Mouse (Mus musculus): Measurements from ENCODE around the gene Mthfd1l. TPM values are rescaled to one million over a fixed set of nuclear protein-coding genes. Genes with fewer than 3 reads are reported as not detected.

The Mthfd1l gene
- polyA plus RNA-seq, 1 experiment = 53.6 TPM

- H3K9me3 ChIP-seq (replicated peaks; ENCODE audit: control insufficient read depth, insufficient read depth, low read length, poor library complexity, severe bottlenecking) = no peaks in the 10 kb centered on the region
- no peak overlapping the region for H3K9ac ChIP-seq (ENCODE audit: low read depth, poor library complexity, severe bottlenecking)
- H3K4me3 ChIP-seq (ENCODE audit: low read depth, low read length) = no peak overlapping the region
- TF ChIP-seq POLR2A (IDR thresholded peaks at IDR 0.05; ENCODE audit: insufficient read depth, low read length) = no peak
- TF ChIP-seq CTCF (IDR thresholded peaks at IDR 0.05; ENCODE audit: low read depth, low read length) = no peak
- no peak for TF ChIP-seq EP300 (IDR thresholded peaks at IDR 0.05; ENCODE audit: insufficient read depth, low read depth, low read length)
- H3K36me3 ChIP-seq (ENCODE audit: control insufficient read depth, insufficient read depth, low read length, poor library complexity, severe bottlenecking) = no peaks in the 10 kb centered on the region; the same call in 1 of the 2 replicates
- H3K27me3 ChIP-seq (ENCODE audit: control insufficient read depth, insufficient read depth, low read length, poor library complexity, severe bottlenecking) = no peaks in the 10 kb centered on the region
- H3K27ac ChIP-seq (ENCODE audit: insufficient read depth, low read length) = no peak overlapping the region
- no peaks in the 10 kb centered on the region for H3K4me1 ChIP-seq (ENCODE audit: control insufficient read depth, insufficient read depth, low read length)
These were observed 157.2 kb downstream of the Mthfd1l start for GRCm38 (mm10) chr10:4130034-4130607.

GRCm38 (mm10) chr10:4132735-4133134 lies 159.8 kb downstream of the Mthfd1l start:
- Histone ChIP-seq H3K27me3 (ENCODE audit: control insufficient read depth, insufficient read depth, low read length, poor library complexity, severe bottlenecking) (no peaks in the 10 kb centered on the region), H3K27ac (ENCODE audit: insufficient read depth, low read length) (no peak overlapping the region), H3K9ac (ENCODE audit: low read depth, poor library complexity, severe bottlenecking) (no peak overlapping the region), H3K4me1 (ENCODE audit: control insufficient read depth, insufficient read depth, low read length) (no peaks in the 10 kb centered on the region), H3K4me3 (ENCODE audit: low read depth, low read length) (no peak overlapping the region), H3K9me3 (replicated peaks; ENCODE audit: control insufficient read depth, insufficient read depth, low read length, poor library complexity, severe bottlenecking) (no peaks in the 10 kb centered on the region), H3K36me3 (ENCODE audit: control insufficient read depth, insufficient read depth, low read length, poor library complexity, severe bottlenecking) (no peaks in the 10 kb centered on the region; the same call in 1 of the 2 replicates)
- TF ChIP-seq EP300 (IDR thresholded peaks at IDR 0.05; ENCODE audit: insufficient read depth, low read depth, low read length) (no peak), CTCF (IDR thresholded peaks at IDR 0.05; ENCODE audit: low read depth, low read length) (no peak), POLR2A (IDR thresholded peaks at IDR 0.05; ENCODE audit: insufficient read depth, low read length) (no peak)

GRCm38 (mm10) chr10:4135100-4135764 lies 162.3 kb downstream of the Mthfd1l start:
- Histone ChIP-seq H3K36me3 (ENCODE audit: control insufficient read depth, insufficient read depth, low read length, poor library complexity, severe bottlenecking) (no peaks in the 10 kb centered on the region; the same call in 1 of the 2 replicates), H3K4me1 (ENCODE audit: control insufficient read depth, insufficient read depth, low read length) (no peaks in the 10 kb centered on the region), H3K9me3 (replicated peaks; ENCODE audit: control insufficient read depth, insufficient read depth, low read length, poor library complexity, severe bottlenecking) (no peaks in the 10 kb centered on the region), H3K4me3 (ENCODE audit: low read depth, low read length) (no peak overlapping the region), H3K27ac (ENCODE audit: insufficient read depth, low read length) (no peak overlapping the region), H3K9ac (ENCODE audit: low read depth, poor library complexity, severe bottlenecking) (no peak overlapping the region), H3K27me3 (ENCODE audit: control insufficient read depth, insufficient read depth, low read length, poor library complexity, severe bottlenecking) (no peaks in the 10 kb centered on the region)
- TF ChIP-seq POLR2A (IDR thresholded peaks at IDR 0.05; ENCODE audit: insufficient read depth, low read length) = no peak
- no peak for TF ChIP-seq EP300 (IDR thresholded peaks at IDR 0.05; ENCODE audit: insufficient read depth, low read depth, low read length)

- H3K27me3 ChIP-seq (ENCODE audit: control insufficient read depth, insufficient read depth, low read length, poor library complexity, severe bottlenecking) = no peaks in the 10 kb centered on the region
- 0 out of 2 replicates have a peak, but pooled peaks cover 2% of the 10 kb centered on the region for H3K36me3 ChIP-seq (ENCODE audit: control insufficient read depth, insufficient read depth, low read length, poor library complexity, severe bottlenecking)
- H3K4me1 ChIP-seq (ENCODE audit: control insufficient read depth, insufficient read depth, low read length) = peaks cover 6% of the 10 kb centered on the region
- H3K9ac ChIP-seq (ENCODE audit: low read depth, poor library complexity, severe bottlenecking) = no peak overlapping the region
- H3K4me3 ChIP-seq (ENCODE audit: low read depth, low read length) = no peak overlapping the region
- no peak for TF ChIP-seq CTCF (IDR thresholded peaks at IDR 0.05; ENCODE audit: low read depth, low read length)
- no peak for TF ChIP-seq POLR2A (IDR thresholded peaks at IDR 0.05; ENCODE audit: insufficient read depth, low read length)
- no peak for TF ChIP-seq EP300 (IDR thresholded peaks at IDR 0.05; ENCODE audit: insufficient read depth, low read depth, low read length)
- H3K9me3 ChIP-seq (replicated peaks; ENCODE audit: control insufficient read depth, insufficient read depth, low read length, poor library complexity, severe bottlenecking) = no peaks in the 10 kb centered on the region
- no peak overlapping the region for H3K27ac ChIP-seq (ENCODE audit: insufficient read depth, low read length)
These were observed 166.6 kb downstream of the Mthfd1l start for GRCm38 (mm10) chr10:4139531-4139930.

GRCm38 (mm10) chr10:4141689-4142088 lies 168.8 kb downstream of the Mthfd1l start:
- Histone ChIP-seq H3K27ac (ENCODE audit: insufficient read depth, low read length) (peak overlapping the region; percentile 62), H3K9me3 (replicated peaks; ENCODE audit: control insufficient read depth, insufficient read depth, low read length, poor library complexity, severe bottlenecking) (no peaks in the 10 kb centered on the region), H3K36me3 (ENCODE audit: control insufficient read depth, insufficient read depth, low read length, poor library complexity, severe bottlenecking) (0 out of 2 replicates have a peak, but pooled peaks cover 2% of the 10 kb centered on the region), H3K9ac (ENCODE audit: low read depth, poor library complexity, severe bottlenecking) (no peak overlapping the region), H3K4me1 (ENCODE audit: control insufficient read depth, insufficient read depth, low read length) (peaks cover 10% of the 10 kb centered on the region), H3K4me3 (ENCODE audit: low read depth, low read length) (no peak overlapping the region), H3K27me3 (ENCODE audit: control insufficient read depth, insufficient read depth, low read length, poor library complexity, severe bottlenecking) (no peaks in the 10 kb centered on the region)
- TF ChIP-seq CTCF (IDR thresholded peaks at IDR 0.05; ENCODE audit: low read depth, low read length) = no peak

- no peaks in the 10 kb centered on the region for H3K9me3 ChIP-seq (replicated peaks; ENCODE audit: control insufficient read depth, insufficient read depth, low read length, poor library complexity, severe bottlenecking)
- H3K4me3 ChIP-seq (ENCODE audit: low read depth, low read length) = no peak overlapping the region
- H3K4me1 ChIP-seq (ENCODE audit: control insufficient read depth, insufficient read depth, low read length) = peaks cover 10% of the 10 kb centered on the region
- H3K36me3 ChIP-seq (ENCODE audit: control insufficient read depth, insufficient read depth, low read length, poor library complexity, severe bottlenecking) = 0 out of 2 replicates have a peak, but pooled peaks cover 2% of the 10 kb centered on the region
- peak overlapping the region; percentile 27; the same call in 1 of the 2 replicates for H3K9ac ChIP-seq (ENCODE audit: low read depth, poor library complexity, severe bottlenecking)
- peak overlapping the region; percentile 89 for H3K27ac ChIP-seq (ENCODE audit: insufficient read depth, low read length)
- H3K27me3 ChIP-seq (ENCODE audit: control insufficient read depth, insufficient read depth, low read length, poor library complexity, severe bottlenecking) = no peaks in the 10 kb centered on the region
- TF ChIP-seq CTCF (IDR thresholded peaks at IDR 0.05; ENCODE audit: low read depth, low read length) (no peak), POLR2A (IDR thresholded peaks at IDR 0.05; ENCODE audit: insufficient read depth, low read length) (no peak), EP300 (IDR thresholded peaks at IDR 0.05; ENCODE audit: insufficient read depth, low read depth, low read length) (no peak)
These were observed 169.9 kb downstream of the Mthfd1l start for GRCm38 (mm10) chr10:4142816-4143215.
